Mouse (Mus musculus): ENCODE results near the gene Prrc2a. TPM values are rescaled to one million over a fixed set of nuclear protein-coding genes. Genes with fewer than 3 reads are reported as not detected.
"Not testable (repeated sequence)": the region's sequence is repeated elsewhere in the genome, so short reads cannot be mapped to it uniquely, and the experiment has no call there.

The Prrc2a gene
- total RNA-seq, 2 experiments from 2014 or later = 248 to 251 TPM

DNA sequence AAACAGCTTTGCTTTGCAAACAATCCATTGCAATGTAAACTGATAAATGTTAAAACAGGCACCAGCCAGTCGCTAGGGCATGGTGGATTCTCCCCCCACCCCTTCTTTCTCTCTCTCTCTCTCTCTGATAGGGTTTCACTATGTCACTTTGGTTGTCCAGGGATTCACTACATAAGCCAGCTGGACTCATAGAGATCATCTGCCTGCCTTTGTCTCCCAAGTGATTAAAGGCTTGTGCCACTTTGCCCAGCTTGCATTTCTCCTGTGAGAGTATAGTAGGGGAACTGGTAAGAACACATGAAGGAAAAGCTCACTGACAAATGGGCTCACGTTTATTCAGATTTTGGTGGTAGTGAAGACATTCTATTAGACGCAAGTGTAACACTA is 32.5 kb downstream of the Prrc2a start:
- no peak for DNase-seq

DNA sequence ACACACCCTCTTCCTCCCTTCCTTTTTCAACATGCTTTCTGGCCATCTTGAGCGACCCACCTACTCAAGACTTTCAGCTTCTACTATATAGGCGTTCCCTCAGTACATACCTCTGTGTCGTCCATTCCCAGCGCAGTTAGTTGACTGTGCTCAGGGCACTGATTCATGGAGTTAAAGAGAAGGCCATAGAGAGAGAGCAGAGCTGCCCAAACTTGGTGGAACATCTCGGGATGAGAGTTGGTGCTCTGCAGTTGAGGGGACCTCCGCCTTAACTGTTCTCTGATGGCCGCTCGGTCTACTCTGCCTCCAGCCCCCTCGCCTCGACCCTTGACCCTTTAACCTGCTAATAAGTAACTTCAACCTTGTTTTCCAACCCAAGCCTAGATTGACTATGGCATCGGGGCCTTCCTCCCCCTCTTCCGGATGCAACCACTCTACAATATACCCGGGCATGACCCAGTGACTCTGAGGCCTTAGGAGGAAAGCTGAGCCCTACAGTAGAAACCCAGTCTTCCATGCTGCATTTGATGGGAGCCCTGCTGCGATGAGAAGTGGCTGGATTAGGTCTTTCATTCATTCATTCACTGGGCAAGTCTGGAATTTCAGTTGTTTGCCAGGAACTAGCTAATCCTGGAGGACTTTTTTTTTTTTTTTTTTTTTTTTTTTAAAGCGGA is 33.1 kb downstream of the Prrc2a start, which contains the start of gene Apom:
Gene Apom, minus strand, starts transcription at position 551 of the 674 bp plus-strand sequence.
- no peak for DNase-seq

DNA sequence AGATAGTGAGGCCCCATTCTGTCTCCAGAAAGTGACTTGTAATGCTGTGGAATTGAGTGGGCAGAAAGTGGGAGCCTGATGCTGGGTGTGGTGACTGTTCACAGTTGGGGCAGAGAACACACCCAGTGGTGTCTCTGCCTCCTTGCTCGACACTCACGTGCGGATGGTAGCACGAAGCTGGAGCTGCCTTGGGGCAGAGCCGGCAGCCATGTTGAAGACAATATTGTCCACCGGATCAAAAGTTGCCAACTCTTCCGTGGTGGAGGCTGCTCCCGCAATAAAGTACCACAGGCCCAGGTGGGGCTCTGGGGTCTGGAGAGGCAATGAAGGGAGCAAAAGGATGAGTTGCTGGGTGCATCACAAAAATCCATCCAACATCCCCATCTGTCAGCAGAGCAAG is 33.7 kb downstream of the Prrc2a start:
- DNase-seq = no peak

DNA sequence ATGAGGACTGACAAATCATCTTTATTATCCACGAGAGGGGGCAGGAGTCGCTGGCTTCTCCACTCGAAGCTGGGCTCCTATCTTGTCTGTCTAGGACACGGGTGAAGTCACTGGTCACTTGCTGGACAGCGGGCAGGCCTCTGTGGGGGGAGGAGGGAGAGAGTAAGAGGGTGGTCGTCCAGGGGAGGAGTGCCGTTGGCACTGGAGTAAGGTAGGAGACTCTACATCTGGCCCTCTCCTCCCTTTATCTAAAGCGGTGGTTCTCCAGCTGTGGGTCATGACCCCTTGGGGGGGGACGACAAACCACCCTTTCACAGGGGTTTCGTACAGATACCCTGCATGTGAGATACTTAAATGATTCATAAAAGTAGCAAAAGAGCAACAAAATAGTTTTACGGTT is 35.7 kb downstream of the Prrc2a start:
- DNase-seq = no peak

DNA sequence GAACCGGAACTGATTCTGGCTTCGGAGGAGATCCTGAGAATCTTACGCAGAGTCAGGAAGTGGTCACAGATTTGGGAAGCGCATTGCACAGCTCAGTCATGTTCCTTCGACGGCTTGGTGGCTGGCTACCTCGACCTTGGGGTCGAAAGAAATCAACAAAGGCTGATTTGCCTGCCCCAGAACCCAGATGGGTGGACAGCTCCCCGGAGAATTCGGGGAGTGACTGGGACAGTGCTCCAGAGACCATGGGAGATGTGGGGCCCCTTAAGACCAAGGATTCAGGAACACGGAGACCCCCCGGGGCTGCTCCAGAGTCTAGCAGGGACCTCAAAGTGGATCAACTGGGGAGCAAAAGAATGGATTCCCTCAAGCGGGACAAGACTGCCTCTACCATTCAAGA is 37.7 kb downstream of the Prrc2a start:
- no peak for DNase-seq

DNA sequence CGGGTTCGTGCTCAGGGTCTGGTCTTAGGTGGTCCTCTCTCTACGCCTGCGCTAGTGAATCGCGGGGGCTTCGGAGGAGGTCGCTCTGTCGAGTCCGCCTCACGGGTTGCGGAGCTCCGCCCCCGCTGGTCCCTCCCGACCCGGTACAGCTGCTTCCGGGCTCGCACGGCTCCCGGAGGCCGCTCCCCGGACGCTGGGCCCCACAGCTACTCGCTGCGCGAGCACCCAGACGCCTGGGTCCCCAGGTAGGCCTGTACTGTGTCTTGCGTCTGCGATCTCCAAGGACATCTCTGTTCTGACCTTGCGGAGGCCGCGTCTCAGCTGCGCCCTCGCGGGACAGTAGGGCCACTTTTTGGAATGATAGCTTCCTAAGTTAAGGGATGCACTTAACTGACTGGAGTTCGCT is 38.5 kb downstream of the Prrc2a start, which contains the start of gene D17H6S53E:
Gene D17H6S53E, plus strand, starts transcription at position 168 of the 406 bp plus-strand sequence.
- DNase-seq = peak; percentile 81

DNA sequence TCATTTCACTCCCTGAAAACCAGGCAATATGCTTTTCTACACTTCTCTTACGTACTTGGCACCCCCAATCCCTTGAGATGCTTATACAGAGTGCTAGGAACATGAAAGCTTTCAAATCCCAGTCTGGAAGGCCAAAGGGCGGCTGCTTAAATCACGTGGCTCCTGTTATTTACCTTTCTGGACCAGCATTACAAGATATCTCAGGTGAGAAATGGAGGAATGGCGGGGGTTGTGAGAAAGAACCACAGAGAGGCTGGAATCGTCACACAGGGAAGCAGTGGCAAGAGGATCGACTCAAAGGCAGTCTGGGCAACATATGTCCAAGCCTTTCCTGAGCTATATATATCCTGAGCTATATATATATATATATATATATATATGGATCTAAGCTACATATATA is 39.1 kb downstream of the Prrc2a start:
- no peak for DNase-seq

DNA sequence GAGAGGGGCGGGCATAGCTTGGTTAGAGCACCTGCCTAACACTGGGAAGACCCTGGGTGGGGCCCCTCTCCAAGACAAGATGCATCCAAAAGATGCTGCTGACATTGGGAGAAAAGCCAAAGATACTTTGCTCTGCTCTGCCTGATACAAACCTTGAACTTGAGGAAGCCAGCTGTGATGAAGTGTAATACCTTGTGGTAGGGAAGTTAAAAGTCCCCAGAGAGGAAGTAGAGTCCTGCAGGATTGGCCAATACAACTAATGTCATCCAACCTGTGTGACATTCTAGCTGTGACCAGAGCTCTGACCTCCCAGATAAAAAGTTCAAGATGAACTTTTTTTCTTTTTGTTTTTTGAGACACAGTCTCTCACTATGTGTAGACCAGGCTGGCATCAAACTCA is 39.6 kb downstream of the Prrc2a start:
- DNase-seq = no peak

DNA sequence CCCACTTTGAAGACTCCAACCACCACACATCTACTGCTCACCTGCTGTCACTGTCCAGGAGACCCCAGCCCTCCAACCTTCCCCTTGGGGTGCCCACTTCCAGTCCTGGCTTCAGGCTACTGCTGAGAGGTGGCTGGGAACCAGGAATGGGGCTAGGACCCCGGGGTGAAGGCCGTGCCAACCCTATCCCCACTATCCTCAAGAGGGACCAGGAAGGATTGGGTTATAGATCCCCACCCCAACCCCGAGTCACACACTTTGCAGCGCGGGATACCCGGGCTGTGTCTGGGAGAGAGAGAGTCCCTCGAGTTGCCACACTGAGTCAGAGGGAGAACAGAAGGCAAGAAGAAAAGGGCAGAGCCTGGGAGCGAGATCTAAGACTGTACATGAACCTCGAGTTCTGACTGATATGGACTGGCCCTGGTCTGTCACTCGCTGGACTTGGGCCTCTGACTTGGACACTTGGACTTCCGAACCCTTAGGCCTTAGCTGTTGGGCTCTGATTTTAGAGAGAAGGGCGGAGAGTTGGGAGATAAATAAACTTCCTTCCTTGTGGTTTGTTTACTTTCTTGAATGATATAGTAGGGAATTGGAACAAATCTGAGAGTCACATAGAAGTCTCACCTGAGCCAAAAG is 40.3 kb downstream of the Prrc2a start:
- DNase-seq = not testable (repeated sequence)

DNA sequence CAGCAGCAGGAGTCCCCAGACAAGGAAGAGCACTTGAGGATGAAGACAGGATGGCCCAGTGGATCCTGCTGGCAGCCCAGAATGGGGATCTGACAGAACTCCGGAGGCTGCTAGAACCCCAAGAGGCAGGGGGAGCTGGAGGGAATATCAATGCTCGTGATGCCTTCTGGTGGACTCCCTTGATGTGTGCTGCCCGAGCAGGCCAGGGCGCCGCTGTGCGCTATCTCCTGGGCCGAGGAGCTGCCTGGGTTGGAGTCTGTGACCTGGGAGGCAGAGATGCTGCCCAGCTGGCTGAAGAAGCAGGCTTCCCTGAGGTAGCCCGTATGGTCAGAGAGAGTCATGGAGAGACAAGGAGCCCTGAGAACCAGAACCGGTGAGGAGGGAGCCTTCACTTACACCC is 41.4 kb downstream of the Prrc2a start:
- not testable (repeated sequence) for DNase-seq

DNA sequence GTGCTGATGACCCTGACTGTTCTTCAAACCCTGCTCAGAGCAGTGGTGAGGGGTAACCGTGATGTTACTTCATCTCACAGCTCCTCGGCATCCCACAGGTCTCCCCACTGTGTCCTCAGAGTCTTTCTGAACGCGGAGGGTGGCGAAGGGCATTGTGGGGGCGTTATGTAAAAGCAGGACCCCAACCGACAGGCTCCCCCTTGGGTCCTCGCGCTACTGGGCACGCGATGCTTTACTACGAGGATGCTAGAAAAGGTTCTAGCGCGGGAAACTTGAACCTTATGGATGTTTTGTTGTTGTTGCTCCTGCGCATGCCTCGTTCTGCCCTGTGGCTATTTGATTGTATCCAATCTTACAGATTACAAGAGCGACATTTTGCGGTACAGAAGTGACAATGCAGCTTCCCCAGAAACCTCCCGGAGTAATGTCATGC is 42.8 kb downstream of the Prrc2a start, which contains the start of gene Csnk2b:
Gene Csnk2b, minus strand, starts transcription at position 183 of the 433 bp plus-strand sequence.
- peak; percentile 55 for DNase-seq

DNA sequence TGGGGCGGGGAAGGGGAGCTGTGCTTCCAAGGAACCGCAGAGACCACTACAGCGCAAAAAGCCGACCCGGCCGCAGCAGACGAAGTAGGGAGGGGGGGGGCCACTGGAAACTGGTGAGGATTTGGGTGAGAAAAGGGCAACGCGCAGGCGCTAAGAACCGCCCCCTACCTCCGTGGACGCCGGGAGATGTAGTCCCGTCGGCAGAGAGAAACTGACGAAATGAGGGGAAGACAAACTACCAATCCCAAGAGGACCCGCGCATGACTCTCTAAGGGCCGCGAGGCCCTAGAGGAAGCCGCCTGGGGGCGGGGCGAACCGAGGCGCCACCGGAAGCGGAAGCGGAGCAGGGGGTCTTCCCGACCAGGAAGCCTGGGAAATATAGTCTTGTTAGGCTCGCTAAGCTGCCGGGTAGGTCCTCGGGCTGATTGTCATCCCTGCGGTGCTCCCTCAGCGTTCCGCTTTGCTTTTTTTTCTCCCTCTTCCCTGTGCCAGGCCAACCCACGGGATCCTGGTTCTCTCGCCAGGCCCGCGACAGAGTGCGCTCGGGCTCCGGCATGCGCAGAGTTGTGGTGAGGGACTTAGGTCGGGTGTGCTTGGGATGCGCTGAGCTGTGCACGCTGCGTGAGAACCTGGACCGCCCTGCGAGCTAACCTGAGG is 43.4 kb downstream of the Prrc2a start, which contains the start of gene Gpank1:
Gene Gpank1, plus strand, starts transcription at position 313 of the 657 bp plus-strand sequence.
- peak; percentile 99 for DNase-seq

DNA sequence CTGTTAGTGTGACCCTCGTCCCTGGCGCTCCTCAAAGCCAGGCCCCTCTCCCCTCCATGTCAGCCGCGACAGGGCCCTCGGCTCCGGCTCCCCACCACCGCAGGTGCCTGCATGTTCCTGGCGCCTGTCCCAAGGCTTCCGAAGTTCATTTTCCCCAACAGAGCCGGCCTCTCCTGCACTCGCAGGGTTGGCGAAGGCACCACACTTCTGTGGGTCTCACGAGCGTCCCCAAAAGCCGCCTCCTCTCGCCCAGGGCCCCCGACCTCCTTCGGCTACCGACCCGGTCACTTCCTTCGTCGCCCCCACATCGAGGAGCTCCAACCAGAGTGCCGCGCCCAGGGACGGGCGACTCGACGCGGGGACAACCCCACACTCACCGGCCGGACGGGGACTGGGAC is 44.0 kb downstream of the Prrc2a start:
- DNase-seq = no peak

DNA sequence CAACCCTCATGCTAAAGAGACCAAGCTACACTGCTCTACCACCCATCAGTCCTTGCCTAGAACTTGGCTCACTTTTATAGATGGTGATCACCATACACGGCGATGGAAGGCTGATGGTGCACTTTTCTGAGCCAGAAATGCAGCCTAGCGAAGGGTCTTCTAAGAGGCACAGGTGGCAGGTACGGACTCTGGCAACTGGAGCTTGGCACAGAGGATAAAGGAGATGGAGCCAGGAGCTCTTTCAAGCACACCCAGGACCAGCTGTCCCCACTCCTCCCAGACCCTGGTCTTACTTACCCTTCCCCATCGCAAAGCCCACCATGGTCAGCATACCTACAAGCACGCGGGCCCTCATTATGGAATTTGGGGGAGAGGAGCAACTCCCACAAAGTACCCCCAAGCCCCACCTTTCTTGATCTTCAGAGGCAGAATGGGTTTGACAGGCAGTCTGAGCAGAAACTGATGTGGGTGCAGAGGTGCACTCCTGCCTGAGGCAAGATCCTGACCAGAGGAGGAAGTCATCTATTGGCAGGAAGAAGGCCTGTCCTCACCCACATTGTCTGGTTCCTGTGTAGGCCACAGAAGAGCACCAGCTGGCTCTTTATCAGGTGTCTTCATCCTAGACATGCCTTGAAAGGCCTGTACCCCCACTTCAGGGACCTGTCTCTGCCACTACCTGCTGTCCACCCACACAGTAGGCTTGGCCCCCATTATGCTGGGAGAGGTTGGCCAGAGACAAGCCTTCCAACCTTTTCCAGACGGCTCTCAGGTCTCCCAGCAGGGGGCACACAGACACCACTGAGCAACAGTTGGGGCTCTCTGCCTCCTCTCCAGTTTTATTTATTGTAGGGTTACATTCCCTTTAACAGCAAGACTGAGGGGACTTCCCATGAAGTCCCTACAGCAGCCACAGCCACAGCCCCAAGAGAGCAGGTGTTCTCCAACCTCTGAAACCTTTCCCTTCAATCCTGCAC is 49.4 kb downstream of the Prrc2a start, which contains the start of gene Ly6g5b:
Gene Ly6g5b, minus strand, starts transcription at position 383 of the 974 bp plus-strand sequence.
- DNase-seq = peak; percentile 43

DNA sequence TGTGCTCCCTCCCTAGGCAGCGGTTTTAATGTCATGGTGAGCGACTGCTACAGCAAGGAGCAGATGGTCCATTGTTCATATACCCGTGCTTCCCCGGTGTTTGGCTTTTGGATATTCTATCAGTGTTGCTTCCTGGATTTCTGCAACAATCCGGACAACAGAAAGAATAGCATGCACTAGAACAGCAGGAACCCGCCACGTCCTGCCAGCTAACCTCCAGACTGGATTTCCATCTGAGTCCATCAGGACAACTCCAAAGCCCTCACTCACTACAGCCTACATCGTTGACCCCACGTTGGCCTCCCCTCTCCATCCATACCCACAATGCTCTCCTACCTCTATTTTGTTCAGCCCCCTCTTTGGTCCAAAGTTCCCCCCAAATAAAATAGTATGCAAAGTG is 52.9 kb downstream of the Prrc2a start:
- DNase-seq = no peak

DNA sequence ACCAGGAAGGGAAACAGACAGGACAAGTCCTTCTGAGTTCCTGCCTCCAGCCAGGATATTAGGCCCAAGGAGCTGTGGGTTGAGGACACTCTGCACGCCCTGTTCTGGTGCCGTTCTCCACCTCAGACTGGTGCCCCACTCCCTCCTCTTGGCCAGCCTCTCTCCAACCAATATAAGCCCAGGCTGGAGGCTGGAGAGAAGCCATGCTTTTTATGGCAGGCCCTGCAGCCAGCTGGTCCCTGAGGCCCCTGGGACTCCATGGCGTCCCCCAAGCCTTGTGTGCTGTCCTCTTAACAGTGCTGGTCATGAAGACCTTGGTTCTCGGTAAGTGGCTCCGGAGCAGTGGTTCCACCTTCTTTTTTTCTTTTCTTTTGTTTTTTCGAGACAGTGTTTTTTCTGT is 56.6 kb downstream of the Prrc2a start, which contains the start of gene Ly6g5c:
Gene Ly6g5c, plus strand, starts transcription at position 183 of the 400 bp plus-strand sequence.
- DNase-seq = no peak

DNA sequence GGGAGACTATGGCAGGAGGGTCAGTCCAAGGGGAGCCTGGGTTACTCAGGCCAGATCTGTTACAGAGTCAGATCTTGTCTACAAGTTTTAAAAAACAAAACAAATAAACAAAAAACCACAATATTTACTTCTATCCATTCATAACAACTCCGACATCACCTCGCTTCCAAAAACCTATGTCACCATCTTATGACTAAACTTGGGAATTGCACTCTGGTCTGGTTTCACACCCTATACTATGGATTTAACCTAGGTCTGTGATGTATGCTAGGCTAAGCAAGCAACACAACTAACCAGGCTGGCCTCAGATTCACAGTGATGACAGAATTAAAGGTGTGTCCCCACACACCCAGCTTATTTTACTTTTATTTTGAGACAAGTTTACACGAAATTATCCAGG is 58.2 kb downstream of the Prrc2a start:
- no peak for DNase-seq

DNA sequence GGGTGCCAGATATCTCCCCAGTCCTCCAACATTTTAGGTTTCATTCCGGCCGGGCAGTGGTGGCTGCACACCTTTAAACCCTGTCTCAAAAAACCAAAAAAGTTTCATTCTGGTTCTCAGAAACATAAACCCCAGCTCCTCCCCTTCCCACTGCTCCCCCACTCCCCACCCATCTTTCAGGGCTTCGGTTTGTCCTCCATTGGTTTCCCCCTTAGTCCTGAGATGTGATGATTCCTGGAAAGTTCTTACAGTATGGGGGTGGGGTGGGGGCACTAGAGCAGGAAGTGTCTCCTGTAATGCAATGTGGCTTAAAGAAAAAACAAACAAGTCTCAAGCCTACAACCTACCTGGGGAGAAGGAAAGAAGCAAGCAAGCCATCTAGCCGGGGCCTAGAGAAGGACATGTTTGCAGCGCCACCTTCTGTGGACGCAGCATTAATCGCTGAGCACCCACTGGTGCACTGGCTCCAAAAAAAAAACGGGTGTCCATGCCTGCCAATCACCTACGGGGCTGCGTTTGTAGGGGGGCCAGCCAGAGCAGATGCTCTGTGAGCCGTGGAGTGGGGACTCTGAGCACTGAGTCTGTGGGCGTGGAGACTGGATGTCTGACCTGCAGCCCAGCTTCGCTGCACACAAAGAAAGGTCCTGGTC is 58.8 kb downstream of the Prrc2a start:
- DNase-seq = peak; percentile 49

DNA sequence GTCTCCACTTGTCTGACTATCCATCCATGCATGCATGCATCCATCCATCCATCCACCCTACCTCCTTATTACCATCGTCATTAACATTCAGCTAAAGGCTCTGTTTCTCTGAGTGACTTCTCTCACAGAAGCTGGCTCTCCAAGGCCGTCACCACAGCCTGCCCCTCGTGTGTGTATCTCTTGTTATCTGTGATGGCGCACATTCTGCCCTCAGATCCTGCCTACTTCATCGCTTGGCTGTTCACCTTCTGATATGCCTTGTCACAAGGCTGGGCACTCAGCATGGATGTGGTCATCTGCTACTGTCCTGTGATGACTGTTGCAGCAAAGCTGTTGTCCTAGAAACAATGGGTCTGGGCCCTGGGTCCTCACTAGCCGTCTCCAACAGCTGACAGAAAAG is 59.9 kb downstream of the Prrc2a start:
- no peak for DNase-seq

DNA sequence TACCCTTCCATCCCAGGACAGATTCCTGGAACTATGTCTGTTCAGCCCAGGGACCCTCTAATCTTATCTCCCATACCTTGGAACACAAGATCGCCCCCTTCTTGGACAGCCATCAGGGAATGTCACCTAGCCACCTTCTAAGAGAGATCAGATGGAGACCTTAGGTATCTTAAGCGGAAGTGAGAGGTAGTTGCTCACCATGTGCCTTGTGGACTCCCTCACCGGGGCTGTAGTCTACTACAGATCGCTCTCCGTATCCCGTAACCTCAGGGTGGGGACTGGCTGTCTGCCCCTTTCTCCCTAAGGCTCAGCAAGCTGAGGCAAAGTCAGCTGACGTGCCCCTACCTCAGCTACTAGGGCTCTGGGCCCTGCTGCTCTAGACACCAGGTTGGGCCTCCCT is 60.6 kb downstream of the Prrc2a start:
- DNase-seq = no peak

DNA sequence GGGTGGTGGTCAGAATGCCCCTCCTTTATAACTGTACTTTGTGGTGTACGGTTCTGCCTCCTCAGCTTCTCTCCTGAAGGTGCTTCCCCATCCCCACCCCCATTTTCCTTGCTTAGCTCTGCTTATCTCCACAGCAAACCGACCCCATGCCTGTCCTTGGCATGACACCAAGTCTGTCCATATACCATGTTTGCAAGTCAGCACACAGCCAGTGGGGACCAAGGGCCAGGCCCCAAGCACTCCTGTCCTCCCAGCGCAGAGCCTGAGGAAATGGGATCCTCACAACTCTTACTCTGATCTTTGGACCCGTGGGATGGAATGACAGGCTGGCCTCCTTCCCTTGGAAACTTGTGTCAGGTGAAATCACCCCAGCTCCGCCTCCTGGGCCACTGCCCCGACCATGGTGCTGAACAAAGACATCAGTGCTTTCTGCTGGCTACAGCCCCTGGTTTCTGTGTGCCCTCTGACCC is 61.4 kb downstream of the Prrc2a start:
- DNase-seq = no peak
